Mouse (Mus musculus) MN1 (cell line): Measurements from ENCODE around the gene Stip1.

ENCODE experiments used
- DNase-seq: peaks from one replicate; pipeline ENCODE4 v3.0.0-alpha.2; 2016; ENCODE audit warnings: low spot score

The Stip1 gene

GRCm38 (mm10) chr19:7064571-7064970 is 24.8 kb upstream of the Stip1 start:
- DNase-seq, result peak; percentile 83

GRCm38 (mm10) chr19:7062916-7063315 is 23.1 kb upstream of the Stip1 start:
- DNase-seq, result no peak

GRCm38 (mm10) chr19:7062110-7062509 is 22.3 kb upstream of the Stip1 start:
- no peak for DNase-seq

- no peak for DNase-seq
Measured at GRCm38 (mm10) chr19:7058541-7058940, 18.8 kb upstream of the Stip1 start.

GRCm38 (mm10) chr19:7057722-7058207 is 18.0 kb upstream of the Stip1 start:
- DNase-seq, result peak; percentile 89

GRCm38 (mm10) chr19:7057126-7057721 is 17.5 kb upstream of the Stip1 start:
- no peak for DNase-seq

- DNase-seq, result peak; percentile 76
Measured at GRCm38 (mm10) chr19:7056248-7057087, 16.7 kb upstream of the Stip1 start, which contains the start of gene Macrod1. TSS of gene Macrod1 (plus strand) at chr19:7056810.

- DNase-seq, result peak; percentile 74
Measured at GRCm38 (mm10) chr19:7055173-7055572, 15.4 kb upstream of the Stip1 start.

- DNase-seq, result peak; percentile 88
Measured at GRCm38 (mm10) chr19:7054772-7055171, 15.0 kb upstream of the Stip1 start.

- peak; percentile 75 for DNase-seq
Measured at GRCm38 (mm10) chr19:7053382-7053781, 13.6 kb upstream of the Stip1 start.

- DNase-seq, result no peak
Measured at GRCm38 (mm10) chr19:7044706-7045105, 4.9 kb upstream of the Stip1 start.

GRCm38 (mm10) chr19:7044279-7044678 is 4.5 kb upstream of the Stip1 start:
- DNase-seq, result no peak

GRCm38 (mm10) chr19:7041171-7041570 is 1.4 kb upstream of the Stip1 start:
- DNase-seq, result no peak

- DNase-seq, result no peak
Measured at GRCm38 (mm10) chr19:7040637-7041130, 917 bp upstream of the Stip1 start.

GRCm38 (mm10) chr19:7039088-7039720 is 563 bp downstream of the Stip1 start:
- peak; percentile 43 for DNase-seq

GRCm38 (mm10) chr19:7034006-7034405 is 5.8 kb downstream of the Stip1 start:
- DNase-seq, result no peak

- no peak for DNase-seq
Measured at GRCm38 (mm10) chr19:7029531-7029930, 10.2 kb downstream of the Stip1 start.

- DNase-seq, result peak; percentile 64
Measured at GRCm38 (mm10) chr19:7020224-7020641, 19.5 kb downstream of the Stip1 start.

- no peak for DNase-seq
Measured at GRCm38 (mm10) chr19:7019191-7019590, 20.6 kb downstream of the Stip1 start, which contains the start of gene Fermt3. TSS of gene Fermt3 (minus strand) at chr19:7019469.

GRCm38 (mm10) chr19:7018546-7018945 is 21.2 kb downstream of the Stip1 start:
- no peak for DNase-seq

GRCm38 (mm10) chr19:7017541-7018457 is 22.0 kb downstream of the Stip1 start:
- no peak for DNase-seq
